Mouse (Mus musculus) MEL (cell line): ENCODE data around the gene Iqsec1. TPM values are rescaled to one million over a fixed set of nuclear protein-coding genes. Genes with fewer than 3 reads are reported as not detected.

Source experiments
- DNase-seq: peaks from one replicate; pipeline ENCODE4 v3.0.0; 2011; ENCODE audit warnings: low read depth, low spot score
- H3K27ac ChIP-seq: 2 replicates; pipeline ENCODE4 v1.5.1; 2012; ENCODE audit warnings: low read depth, mild to moderate bottlenecking, control low read depth, low read length, moderate library complexity; ENCODE audit not compliant: control insufficient read depth
- H3K27me3 ChIP-seq, 2 experiments: fragments of 150-350 bp in 1 of 2; sonication (generic) in 1 of 2; 2 replicates each; pipeline ENCODE4 v1.6.1; 2012; ENCODE audit warnings: low read length in 2 of 2, mild to moderate bottlenecking in 2 of 2, improper control_type of control experiment in 1 of 2, moderate library complexity in 1 of 2; ENCODE audit not compliant: insufficient read depth in 2 of 2, control insufficient read depth in 1 of 2
- H3K36me3 ChIP-seq, 2 experiments: 2 replicates each; pipeline ENCODE4 v1.6.1; 2012 to 2014; ENCODE audit warnings: low read length in 2 of 2, improper control_type of control experiment in 1 of 2, inconsistent platforms in 1 of 2, mild to moderate bottlenecking in 1 of 2; ENCODE audit not compliant: insufficient read depth in 2 of 2, control insufficient read depth in 1 of 2
- H3K4me1 ChIP-seq, 2 experiments: fragments of 150-350 bp in 1 of 2; sonication (generic) in 1 of 2; 2 replicates each; pipeline ENCODE4 v1.6.1; 2012; ENCODE audit warnings: low read length in 2 of 2, improper control_type of control experiment in 1 of 2, mild to moderate bottlenecking in 1 of 2; ENCODE audit not compliant: insufficient read depth in 2 of 2, control insufficient read depth in 1 of 2
- H3K4me3 ChIP-seq, 2 experiments: fragments of 150-350 bp in 1 of 2; sonication (generic) in 1 of 2; 2 replicates each; pipeline ENCODE4 v1.5.1; 2012; ENCODE audit warnings: low read depth in 2 of 2, low read length in 2 of 2, mild to moderate bottlenecking in 2 of 2, moderate library complexity in 2 of 2, control low read depth in 1 of 2, improper control_type of control experiment in 1 of 2; ENCODE audit not compliant: control insufficient read depth in 1 of 2, insufficient read depth in 1 of 2
- H3K79me2 ChIP-seq: 2 replicates; pipeline ENCODE4 v1.6.1; 2012; ENCODE audit warnings: mild to moderate bottlenecking, low read length, moderate library complexity; ENCODE audit not compliant: control insufficient read depth, poor library complexity, insufficient read depth
- H3K9ac ChIP-seq: 2 replicates; pipeline ENCODE4 v1.6.1; 2012; ENCODE audit warnings: low read depth, mild to moderate bottlenecking, control low read depth, low read length, moderate library complexity; ENCODE audit not compliant: control insufficient read depth, poor library complexity, severe bottlenecking
- H3K9me3 ChIP-seq: fragments of 150-350 bp; sonication (generic); replicated peaks from 2 replicates; pipeline ENCODE4 v1.6.1; 2012; ENCODE audit warnings: mild to moderate bottlenecking, low read length, improper control_type of control experiment, moderate library complexity; ENCODE audit not compliant: insufficient read depth
- BHLHE40 ChIP-seq: IDR thresholded peaks from 2 replicates; pipeline ENCODE4 v1.6.1; 2012; ENCODE audit warnings: low read depth, mild to moderate bottlenecking, inconsistent platforms, low read length, improper control_type of control experiment, borderline replicate concordance
- EP300 ChIP-seq, 2 experiments: IDR thresholded peaks; 2 replicates each; pipeline ENCODE4 v1.6.1; 2011; ENCODE audit warnings: improper control_type of control experiment in 2 of 2, low read length in 2 of 2, low read depth in 1 of 2, mild to moderate bottlenecking in 1 of 2
- GATA1 ChIP-seq: IDR thresholded peaks from 2 replicates; pipeline ENCODE4 v1.6.1; 2011; ENCODE audit warnings: low read depth, low read length, improper control_type of control experiment
- MAFK ChIP-seq: IDR thresholded peaks from 2 replicates; pipeline ENCODE4 v1.6.1; 2011; ENCODE audit warnings: low read depth, mild to moderate bottlenecking, low read length, improper control_type of control experiment, borderline replicate concordance
- MAZ ChIP-seq: IDR thresholded peaks from 2 replicates; pipeline ENCODE4 v1.6.1; 2012; ENCODE audit warnings: low read depth, mild to moderate bottlenecking, inconsistent platforms, low read length, improper control_type of control experiment
- MEF2A ChIP-seq: IDR thresholded peaks from 2 replicates; pipeline ENCODE4 v1.6.1; 2014; ENCODE audit warnings: low read depth, mild to moderate bottlenecking, inconsistent platforms, low read length, improper control_type of control experiment; ENCODE audit not compliant: poor library complexity, insufficient replicate concordance, severe bottlenecking; ENCODE audit errors: extremely low read depth
- MXI1 ChIP-seq: IDR thresholded peaks from 2 replicates; pipeline ENCODE4 v1.6.1; 2011; ENCODE audit warnings: mild to moderate bottlenecking, low read depth, low read length, improper control_type of control experiment
- TAL1 ChIP-seq: IDR thresholded peaks from 2 replicates; pipeline ENCODE4 v1.6.1; 2012; ENCODE audit warnings: mild to moderate bottlenecking, inconsistent platforms, low read length, moderate library complexity, mixed read lengths
- TBP ChIP-seq: IDR thresholded peaks from 2 replicates; pipeline ENCODE4 v1.8.0; 2011; ENCODE audit warnings: low read depth, low read length, improper control_type of control experiment
- polyA plus RNA-seq, 2 experiments: library from polyadenylated mRNA; stranded (reverse) in 1 of 2; unstranded in 1 of 2; fragments of >175 nt in 1 of 2; fragments of >200 nt in 1 of 2; gene quantifications; 2 replicates each; pipeline versions ENCODE4 v1.2.1 to v1.2.4; 2012; ENCODE audit warnings: low replicate concordance in 2 of 2, low read depth in 1 of 2; ENCODE audit not compliant: insufficient read length in 2 of 2, insufficient read depth in 1 of 2, missing spikeins in 1 of 2
- total RNA-seq: library from RNA; depleted of rRNA; stranded (reverse); fragments of 300-350 nt; gene quantifications from 2 replicates; pipeline ENCODE4 v1.2.3, GENCODE M21; 2012

Gene Iqsec1
- total and polyA plus RNA-seq, 3 experiments, result 14.8 to 73.4 (median 30.8) TPM

DNA sequence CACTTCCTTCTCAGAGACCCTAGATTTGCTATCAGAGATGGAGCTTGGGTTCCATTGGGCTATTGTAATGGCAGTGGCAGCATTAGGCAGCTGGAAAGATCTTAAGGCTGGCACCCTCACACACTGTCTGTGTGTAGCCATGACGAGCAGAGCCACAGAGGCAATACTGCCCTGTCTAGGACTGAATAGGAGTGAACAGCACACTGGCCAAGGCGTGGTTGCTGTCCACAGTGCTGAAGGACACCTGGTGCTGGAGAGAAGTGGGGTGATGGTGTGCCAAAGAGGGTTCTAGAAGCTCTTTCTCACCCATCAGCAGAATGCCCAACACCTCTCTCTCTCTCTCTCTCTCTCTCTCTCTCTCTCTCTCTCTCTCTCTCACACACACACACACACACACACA is 136.1 kb downstream of the Iqsec1 start:
- H3K27me3 ChIP-seq, result no peaks in the 10 kb centered on the region
- peak; percentile 43 for DNase-seq

DNA sequence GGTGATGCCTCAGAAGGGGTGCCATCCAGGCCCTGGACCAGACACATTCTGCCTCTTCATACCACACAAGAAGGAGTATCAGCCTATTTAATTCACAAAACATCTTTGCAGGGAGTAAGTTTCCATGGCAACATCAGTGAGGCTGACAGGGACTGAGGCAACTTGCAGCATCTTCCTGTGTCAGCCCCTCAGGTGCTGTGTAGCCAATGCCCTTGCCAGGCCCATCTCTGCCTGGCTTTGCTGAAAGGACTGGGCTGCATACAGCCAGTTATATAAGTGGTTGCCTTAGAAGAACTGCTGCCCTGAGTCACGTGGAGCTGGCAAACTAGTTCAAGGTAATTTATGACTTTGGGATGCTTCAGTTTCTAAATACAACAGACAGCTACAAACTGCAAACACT is 140.4 kb downstream of the Iqsec1 start:
- H3K36me3 ChIP-seq, result no peaks in the 10 kb centered on the region
- H3K27me3 ChIP-seq, result peaks cover 0 to 1% of the 10 kb centered on the region in 2 experiments; a peak in 3 of 4 replicates
- H3K27ac ChIP-seq, result no peak overlapping the region
- H3K79me2 ChIP-seq, result no peaks in the 10 kb centered on the region
- H3K4me3 ChIP-seq, result no peak overlapping the region
- no peaks in the 10 kb centered on the region for H3K9me3 ChIP-seq
- TF ChIP-seq MEF2A, result no peak
- DNase-seq, result no peak
- no peak overlapping the region for H3K9ac ChIP-seq
- no peaks in the 10 kb centered on the region; a peak in 1 of 4 replicates for H3K4me1 ChIP-seq

More for the DNA sequence above, 136.1 kb downstream of the Iqsec1 start:
- no peak for TF ChIP-seq MAZ
- TF ChIP-seq GATA1, result no peak
- TF ChIP-seq MXI1, result peak; percentile 26; the same call in 1 of the 2 replicates
- no peak for TF ChIP-seq MAFK
- TF ChIP-seq TAL1, result no peak
- no peak for TF ChIP-seq MEF2A
- no peak for TF ChIP-seq TBP
- no peak for TF ChIP-seq BHLHE40
- TF ChIP-seq, all 39 proteins: peak for 1
- H3K4me1 ChIP-seq, result no peaks in the 10 kb centered on the region; a peak in 1 of 4 replicates
- H3K79me2 ChIP-seq, result no peaks in the 10 kb centered on the region
- H3K9me3 ChIP-seq, result no peaks in the 10 kb centered on the region
- no peak overlapping the region for H3K9ac ChIP-seq
- H3K36me3 ChIP-seq, result no peaks in the 10 kb centered on the region
- H3K4me3 ChIP-seq, result no peak overlapping the region
- no peak overlapping the region for H3K27ac ChIP-seq

DNA sequence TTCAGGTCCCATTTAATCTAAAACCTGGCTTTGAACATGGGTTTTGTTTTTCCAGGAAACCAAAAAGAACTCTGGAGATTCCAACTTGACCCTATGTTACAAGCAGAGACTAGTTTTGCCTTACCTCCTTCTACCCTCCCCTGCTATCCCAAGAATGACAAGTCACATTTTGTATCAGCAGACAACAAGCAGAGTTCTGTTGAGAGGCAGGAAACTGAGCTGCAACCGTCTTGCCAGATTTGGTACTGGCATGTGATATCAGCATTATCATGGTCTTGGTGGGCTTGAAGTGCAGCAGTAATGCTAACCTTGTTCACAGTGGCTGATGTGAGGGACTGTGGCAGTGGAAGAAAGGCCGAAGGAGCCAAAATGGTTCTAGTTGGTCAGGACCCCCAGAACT is 141.0 kb downstream of the Iqsec1 start:
- TF ChIP-seq EP300 (IDR thresholded peaks at IDR 0.05; ENCODE audit: low read depth in 1 of 2, low read length in 2 of 2) (peak in 1 of 2 experiments; percentile 16; a peak in 1 of 4 replicates), MAFK (no peak)
- H3K9me3 ChIP-seq, result no peaks in the 10 kb centered on the region
- H3K9ac ChIP-seq, result no peak overlapping the region
- H3K27me3 ChIP-seq, result peaks cover 0 to 1% of the 10 kb centered on the region in 2 experiments; a peak in 3 of 4 replicates
- no peaks in the 10 kb centered on the region; a peak in 1 of 4 replicates for H3K4me1 ChIP-seq
- H3K79me2 ChIP-seq, result no peaks in the 10 kb centered on the region
- no peaks in the 10 kb centered on the region for H3K36me3 ChIP-seq
- no peak overlapping the region for H3K27ac ChIP-seq
- H3K4me3 ChIP-seq, result no peak overlapping the region
- DNase-seq, result no peak
